Mouse (Mus musculus) urinary bladder, postnatal 10 days (tissue): ENCODE data around the gene Arhgap20.

Source experiments
- DNase-seq: peaks from one replicate; pipeline ENCODE4 v3.0.0; 2022; ENCODE audit warnings: low spot score

Gene Arhgap20

GRCm38 (mm10) chr9:51764921-51765416 is at the start of gene Arhgap20:
Gene Arhgap20, plus strand, starts transcription at chr9:51765337.
- peak; percentile 24 for DNase-seq

GRCm38 (mm10) chr9:51718793-51719192 is 46.3 kb upstream of the Arhgap20 start:
- no peak for DNase-seq

- DNase-seq: peak; percentile 24
Observed at GRCm38 (mm10) chr9:51727960-51728359, 37.2 kb upstream of the Arhgap20 start.

GRCm38 (mm10) chr9:51735180-51736034 is 29.7 kb upstream of the Arhgap20 start:
- DNase-seq: no peak

GRCm38 (mm10) chr9:51736750-51737368 is 28.3 kb upstream of the Arhgap20 start:
- DNase-seq: no peak

- no peak for DNase-seq
Observed at GRCm38 (mm10) chr9:51738349-51738748, 26.8 kb upstream of the Arhgap20 start.

GRCm38 (mm10) chr9:51739826-51740225 is 25.3 kb upstream of the Arhgap20 start:
- no peak for DNase-seq

GRCm38 (mm10) chr9:51750144-51750543 is 15.0 kb upstream of the Arhgap20 start:
- no peak for DNase-seq

GRCm38 (mm10) chr9:51761003-51761402 is 4.1 kb upstream of the Arhgap20 start:
- DNase-seq: no peak

GRCm38 (mm10) chr9:51764041-51764875 is 879 bp upstream of the Arhgap20 start:
- DNase-seq: no peak

GRCm38 (mm10) chr9:51765417-51766174 is 459 bp downstream of the Arhgap20 start:
- peak; percentile 11 for DNase-seq

- no peak for DNase-seq
Observed at GRCm38 (mm10) chr9:51766175-51767062, 1.3 kb downstream of the Arhgap20 start.

GRCm38 (mm10) chr9:51774201-51774600 is 9.1 kb downstream of the Arhgap20 start:
- DNase-seq: no peak

- no peak for DNase-seq
Observed at GRCm38 (mm10) chr9:51776459-51776858, 11.3 kb downstream of the Arhgap20 start.

- no peak for DNase-seq
Observed at GRCm38 (mm10) chr9:51777180-51777579, 12.0 kb downstream of the Arhgap20 start.

GRCm38 (mm10) chr9:51779232-51779631 is 14.1 kb downstream of the Arhgap20 start:
- no peak for DNase-seq

GRCm38 (mm10) chr9:51781092-51781491 is 16.0 kb downstream of the Arhgap20 start:
- DNase-seq: no peak

- no peak for DNase-seq
Observed at GRCm38 (mm10) chr9:51787380-51787779, 22.2 kb downstream of the Arhgap20 start.

GRCm38 (mm10) chr9:51788466-51788865 is 23.3 kb downstream of the Arhgap20 start:
- DNase-seq: no peak

GRCm38 (mm10) chr9:51795206-51795605 is 30.1 kb downstream of the Arhgap20 start:
- DNase-seq: no peak
